Mouse (Mus musculus) spleen, postnatal 36 days (tissue): ENCODE data around the gene Nup153.
A peak's percentile ranks its signal among the peaks of the same experiment; 100 is the strongest.

Experiments used
- DNase-seq, 2 experiments: peaks; one replicate each; pipeline ENCODE4 v3.0.0; 2022; ENCODE audit warnings: low spot score in 2 of 2, mixed read lengths in 1 of 2

Gene Nup153

GRCm38 (mm10) chr13:46727837-46728268, at the start of gene Nup153:
Nup153 (minus strand) TSS chr13:46727940.
- DNase-seq: peak; percentile 99 to 100

- no peak for DNase-seq
Observed at GRCm38 (mm10) chr13:46777461-46777860, 49.7 kb upstream of the Nup153 start.

- no peak for DNase-seq
Observed at GRCm38 (mm10) chr13:46776636-46777305, 49.0 kb upstream of the Nup153 start.

GRCm38 (mm10) chr13:46774998-46775397, 47.3 kb upstream of the Nup153 start:
- no peak for DNase-seq

GRCm38 (mm10) chr13:46772581-46772980, 44.8 kb upstream of the Nup153 start:
- DNase-seq: no peak

- no peak for DNase-seq
Observed at GRCm38 (mm10) chr13:46765361-46765760, 37.6 kb upstream of the Nup153 start.

- no peak for DNase-seq
Observed at GRCm38 (mm10) chr13:46763210-46763609, 35.5 kb upstream of the Nup153 start.

- no peak for DNase-seq
Observed at GRCm38 (mm10) chr13:46760921-46761320, 33.2 kb upstream of the Nup153 start.

- no peak for DNase-seq
Observed at GRCm38 (mm10) chr13:46759281-46759809, 31.6 kb upstream of the Nup153 start.

- DNase-seq: no peak
Observed at GRCm38 (mm10) chr13:46758627-46759026, 30.9 kb upstream of the Nup153 start.

- no peak for DNase-seq
Observed at GRCm38 (mm10) chr13:46757946-46758345, 30.2 kb upstream of the Nup153 start.

GRCm38 (mm10) chr13:46753294-46753693, 25.6 kb upstream of the Nup153 start:
- no peak for DNase-seq

- no peak for DNase-seq
Observed at GRCm38 (mm10) chr13:46752566-46753229, 25.0 kb upstream of the Nup153 start.

- no peak for DNase-seq
Observed at GRCm38 (mm10) chr13:46748138-46748873, 20.6 kb upstream of the Nup153 start.

- DNase-seq: no peak
Observed at GRCm38 (mm10) chr13:46743821-46744220, 16.1 kb upstream of the Nup153 start.

GRCm38 (mm10) chr13:46742367-46742766, 14.6 kb upstream of the Nup153 start:
- DNase-seq: no peak

GRCm38 (mm10) chr13:46739426-46739825, 11.7 kb upstream of the Nup153 start:
- no peak for DNase-seq

- DNase-seq: peak; percentile 21 to 38
Observed at GRCm38 (mm10) chr13:46737482-46737881, 9.7 kb upstream of the Nup153 start.

GRCm38 (mm10) chr13:46736479-46736865, 8.7 kb upstream of the Nup153 start:
- DNase-seq: no peak

GRCm38 (mm10) chr13:46735808-46736478, 8.2 kb upstream of the Nup153 start:
- peak; percentile 79 to 83 for DNase-seq

- no peak for DNase-seq
Observed at GRCm38 (mm10) chr13:46735219-46735807, 7.6 kb upstream of the Nup153 start.
